Mouse (Mus musculus) heart, embryonic 13.5 days (tissue): ENCODE results near the gene Tmem130. TPM values are rescaled to one million over a fixed set of nuclear protein-coding genes. Genes with fewer than 3 reads are reported as not detected.

ENCODE experiments used
- ATAC-seq: fragments of 200-750 bp; cut with Nextera tagmentation; 2 replicates; pipeline ENCODE4 v1.8.0; 2017; ENCODE audit warnings: moderate TSS enrichment; ENCODE audit not compliant: insufficient number of reproducible peaks, low FRiP score, low TSS enrichment; ENCODE audit errors: extremely low read depth
- H3K27ac ChIP-seq: fragments of 300-500 bp; sonication (generic); replicated peaks from 2 replicates; pipeline ENCODE4 v1.5.1; 2015; ENCODE audit warnings: moderate library complexity, mild to moderate bottlenecking, inconsistent platforms
- H3K27me3 ChIP-seq: fragments of 300-500 bp; sonication (generic); replicated peaks from 2 replicates; pipeline ENCODE4 v1.6.1; 2015; ENCODE audit warnings: mild to moderate bottlenecking, inconsistent platforms
- H3K36me3 ChIP-seq: fragments of 300-500 bp; sonication (generic); 2 replicates; pipeline ENCODE4 v1.6.1; 2015; ENCODE audit warnings: mild to moderate bottlenecking, inconsistent platforms
- H3K4me1 ChIP-seq: fragments of 300-500 bp; sonication (generic); 2 replicates; pipeline ENCODE4 v1.6.1; 2015; ENCODE audit warnings: inconsistent platforms
- H3K4me2 ChIP-seq: fragments of 300-500 bp; sonication (generic); 2 replicates; pipeline ENCODE4 v1.6.1; 2015; ENCODE audit warnings: inconsistent platforms, mild to moderate bottlenecking, moderate library complexity
- H3K4me3 ChIP-seq: fragments of 300-500 bp; sonication (generic); 2 replicates; pipeline ENCODE4 v1.5.1; 2015; ENCODE audit warnings: moderate library complexity, mild to moderate bottlenecking, inconsistent platforms
- H3K9ac ChIP-seq: fragments of 300-500 bp; sonication (generic); 2 replicates; pipeline ENCODE4 v1.6.1; 2015; ENCODE audit warnings: inconsistent platforms, mild to moderate bottlenecking, moderate library complexity
- H3K9me3 ChIP-seq: fragments of 300-500 bp; sonication (generic); 2 replicates; pipeline ENCODE4 v1.6.1; 2016; ENCODE audit warnings: inconsistent platforms
- WGBS: fragments of 180-500 bp; shearing (Covaris S2); methylation state at CpG from one replicate; pipeline ENCODE4 v1.1.7; 2015; ENCODE audit warnings: mixed read lengths; 5-methylcytosine and 5-hydroxymethylcytosine counted together
- polyA plus RNA-seq: library from polyadenylated mRNA; unstranded; fragments of >200 nt; fragmentation: Nextera tagmentation; extraction: Ambion mirVana; gene quantifications from 2 replicates; pipeline ENCODE4 v1.2.1, GENCODE M21; 2015

Tmem130 gene
- polyA plus RNA-seq, 1 experiment from 2014 or later: 0.92 TPM

DNA sequence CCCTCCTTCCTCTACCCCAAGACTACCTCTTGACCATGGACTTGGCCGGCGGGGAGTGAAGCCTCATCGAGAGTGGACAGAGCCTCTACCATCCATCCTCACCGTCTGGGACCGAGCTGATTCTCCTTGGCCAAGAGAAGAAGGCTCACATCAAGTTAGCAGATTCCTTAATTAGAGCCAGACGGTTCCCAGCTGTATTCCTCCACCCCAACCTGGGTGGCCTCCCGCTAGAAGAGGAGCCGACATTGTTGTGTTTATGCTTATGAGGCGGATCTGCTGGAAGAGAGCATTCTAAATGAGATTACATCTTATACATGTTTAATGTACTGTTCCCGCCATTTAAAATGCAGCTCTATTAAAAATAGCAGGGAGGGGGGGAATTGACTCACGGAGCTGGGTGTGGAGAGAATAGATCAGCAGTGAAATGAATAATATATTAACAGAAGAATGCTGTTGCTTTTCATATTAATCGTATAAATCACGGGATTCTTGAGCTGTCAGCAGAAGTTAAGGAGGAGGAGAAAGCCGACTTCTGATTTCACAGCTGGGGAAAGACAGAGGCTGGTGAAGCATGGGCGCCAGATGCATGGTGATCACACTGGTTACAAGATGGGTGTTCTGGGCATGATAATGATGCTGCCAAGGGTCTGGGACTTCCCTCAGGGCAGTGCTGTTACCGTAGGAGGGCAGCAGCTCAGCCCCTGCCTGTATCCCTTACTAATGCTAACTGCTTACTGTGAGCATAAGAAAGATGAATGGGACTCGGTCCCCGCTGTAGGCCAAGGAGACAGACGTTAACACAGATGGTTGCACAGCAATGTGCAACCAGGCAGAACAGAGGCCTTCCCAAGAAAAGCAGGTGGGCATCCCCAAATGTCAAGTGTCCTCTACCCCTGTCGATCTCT lies 57.9 kb downstream of the Tmem130 start:
- no peaks in the 10 kb centered on the region for H3K27me3 ChIP-seq
- 72% methylated on average over 20 of the region's 20 CpGs for WGBS

DNA sequence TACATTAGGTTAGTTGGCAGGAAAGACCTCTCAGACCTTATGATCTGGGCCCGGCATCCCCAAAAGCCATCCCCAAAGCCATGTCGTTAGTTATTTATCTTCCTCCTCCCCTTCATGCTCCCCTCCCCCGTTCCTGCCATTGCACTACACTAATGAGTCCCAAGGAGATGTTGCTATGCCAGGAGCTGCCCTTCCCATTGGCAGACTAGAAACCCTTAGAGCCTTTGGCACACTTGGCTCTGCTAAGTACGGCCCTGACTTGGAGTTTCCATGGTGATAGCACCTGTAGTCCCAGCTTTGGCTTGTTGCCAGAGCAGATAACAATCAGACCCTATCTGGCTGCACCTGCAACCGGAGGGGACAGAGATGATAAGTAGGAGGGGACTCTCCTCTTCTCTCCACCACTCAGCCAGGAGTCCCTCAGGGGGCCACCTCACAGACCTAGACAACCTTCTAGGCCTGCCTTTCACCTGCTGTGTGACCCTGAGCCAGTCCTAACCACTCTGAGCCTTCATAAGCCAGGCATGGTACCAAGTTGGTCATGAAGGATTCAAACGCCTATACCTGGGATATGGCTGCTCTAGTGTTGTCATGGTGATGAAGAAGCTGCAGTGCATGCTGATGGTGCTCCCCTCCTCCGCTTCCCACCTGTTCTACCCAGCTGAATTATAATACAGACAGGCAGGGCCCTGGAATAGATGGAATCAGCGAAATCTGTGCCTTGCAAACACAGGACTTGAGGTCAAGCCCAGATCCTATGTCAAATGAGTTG lies 66.1 kb downstream of the Tmem130 start:
- Histone ChIP-seq H3K9ac (no peak overlapping the region), H3K4me3 (no peak overlapping the region), H3K9me3 (peaks cover 4% of the 10 kb centered on the region; the same call in 1 of the 2 replicates), H3K4me2 (no peak overlapping the region), H3K27ac (no peak overlapping the region), H3K4me1 (no peaks in the 10 kb centered on the region), H3K27me3 (no peaks in the 10 kb centered on the region), H3K36me3 (no peaks in the 10 kb centered on the region)
- 63% methylated on average over 8 of the region's 8 CpGs for whole genome bisulfite sequencing
- no peak for ATAC-seq

More for the DNA sequence above, 57.9 kb downstream of the Tmem130 start:
- Histone ChIP-seq H3K9ac (no peak overlapping the region), H3K9me3 (peaks cover 5% of the 10 kb centered on the region; the same call in 1 of the 2 replicates), H3K36me3 (no peaks in the 10 kb centered on the region), H3K4me1 (no peaks in the 10 kb centered on the region), H3K4me2 (no peak overlapping the region), H3K4me3 (no peak overlapping the region), H3K27ac (no peak overlapping the region)
- ATAC-seq: no peak

DNA sequence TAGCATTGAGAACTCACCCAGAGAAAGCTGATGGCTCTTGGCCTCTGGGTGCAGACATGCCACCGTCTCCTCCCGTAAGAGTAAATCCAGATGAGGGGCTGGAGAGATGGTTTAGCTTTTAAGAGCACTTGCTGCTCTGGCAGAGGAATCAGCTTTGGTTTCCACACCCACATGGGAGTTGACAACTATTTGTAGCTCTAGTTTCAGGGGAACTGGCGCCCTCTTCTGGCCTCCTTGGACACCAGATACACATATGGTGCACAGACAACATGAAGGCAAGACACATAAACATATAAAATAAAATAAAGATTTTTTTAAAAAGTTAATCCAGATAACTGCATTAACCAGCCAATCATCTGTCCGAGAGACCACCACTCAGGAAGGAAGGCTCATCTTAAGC lies 67.5 kb downstream of the Tmem130 start:
- Histone ChIP-seq H3K4me2 (no peak overlapping the region), H3K9me3 (no peaks in the 10 kb centered on the region), H3K4me3 (no peak overlapping the region), H3K27ac (no peak overlapping the region), H3K9ac (no peak overlapping the region), H3K27me3 (no peaks in the 10 kb centered on the region), H3K4me1 (no peaks in the 10 kb centered on the region), H3K36me3 (no peaks in the 10 kb centered on the region)
- WGBS: 65% methylated on average over 4 of the region's 4 CpGs
- no peak for ATAC-seq

DNA sequence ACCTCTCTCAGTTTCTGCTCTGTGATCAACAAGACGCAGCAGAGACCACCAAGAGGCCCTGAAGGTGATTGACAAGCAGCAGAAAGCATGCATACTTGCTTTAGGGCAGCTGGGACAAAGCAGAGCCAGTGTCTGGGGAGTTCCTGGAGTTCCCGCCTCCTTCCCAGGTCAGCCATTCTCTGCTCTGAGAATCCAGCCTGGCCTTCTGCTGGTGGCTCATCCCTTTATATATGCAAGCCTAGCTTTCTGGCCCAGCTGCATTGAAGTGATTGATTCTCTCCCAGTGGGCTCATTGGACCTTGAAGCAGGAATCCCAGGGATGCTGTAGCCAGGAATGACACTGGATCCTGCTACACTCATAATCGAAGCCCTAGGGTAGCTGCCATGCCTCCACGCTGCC lies 70.2 kb downstream of the Tmem130 start:
- Histone ChIP-seq H3K4me1 (no peaks in the 10 kb centered on the region), H3K4me2 (no peak overlapping the region), H3K36me3 (no peaks in the 10 kb centered on the region), H3K27me3 (no peaks in the 10 kb centered on the region), H3K27ac (no peak overlapping the region), H3K4me3 (no peak overlapping the region), H3K9ac (no peak overlapping the region), H3K9me3 (no peaks in the 10 kb centered on the region)
- WGBS: 62% methylated on average over 4 of the region's 4 CpGs
- ATAC-seq: no peak

- 62% methylated on average over 4 of the region's 4 CpGs for WGBS
Observed at GRCm38 (mm10) chr5:144688371-144688770, 73.2 kb downstream of the Tmem130 start.

More at GRCm38 (mm10) chr5:144688371-144688770, 73.2 kb downstream of the Tmem130 start:
- no peak overlapping the region for H3K4me2 ChIP-seq
- H3K36me3 ChIP-seq: no peaks in the 10 kb centered on the region
- no peaks in the 10 kb centered on the region for H3K27me3 ChIP-seq
- H3K9me3 ChIP-seq: no peaks in the 10 kb centered on the region
- no peak for ATAC-seq
- no peak overlapping the region for H3K4me3 ChIP-seq
- no peak overlapping the region for H3K9ac ChIP-seq
- H3K4me1 ChIP-seq: no peaks in the 10 kb centered on the region
- no peak overlapping the region for H3K27ac ChIP-seq

Other genes with a start within 250 kb of the Tmem130 start
- gene Nptx2, start 215.9 kb downstream of the Tmem130 start, polyA plus RNA-seq: 0.09 and 0.14 TPM in 2 replicates
- gene Trrap, start 5.9 kb upstream of the Tmem130 start, polyA plus RNA-seq: 43.7 and 48.1 TPM in 2 replicates
- gene Smurf1, start 204.0 kb upstream of the Tmem130 start, polyA plus RNA-seq: 12.1 and 12.4 TPM in 2 replicates